Mouse (Mus musculus) lung, embryonic 14.5 days (tissue): ENCODE data around the gene Pla2g1b. TPM values are rescaled to one million over a fixed set of nuclear protein-coding genes. Genes with fewer than 3 reads are reported as not detected.

Source experiments
- ATAC-seq: fragments of 200-750 bp; cut with Nextera tagmentation; 2 replicates; pipeline ENCODE4 v1.8.0; 2017; ENCODE audit warnings: mild to moderate bottlenecking, moderate TSS enrichment, moderate library complexity; ENCODE audit not compliant: insufficient read depth
- DNase-seq: peaks from one replicate; pipeline ENCODE4 v3.0.0-alpha.2; 2015
- H3K27ac ChIP-seq: fragments of 300-500 bp; sonication (generic); 2 replicates; pipeline ENCODE4 v1.5.1; 2014; ENCODE audit warnings: low read depth, mild to moderate bottlenecking, moderate library complexity
- H3K27me3 ChIP-seq: fragments of 300-500 bp; sonication (generic); 2 replicates; pipeline ENCODE4 v1.6.1; 2014; ENCODE audit warnings: low read length, control low read depth; ENCODE audit not compliant: insufficient read depth
- H3K36me3 ChIP-seq: fragments of 300-500 bp; sonication (generic); 2 replicates; pipeline ENCODE4 v1.6.1; 2014; ENCODE audit warnings: control low read depth; ENCODE audit not compliant: insufficient read depth
- H3K4me1 ChIP-seq: fragments of 300-500 bp; sonication (generic); 2 replicates; pipeline ENCODE4 v1.6.1; 2014; ENCODE audit warnings: antibody characterized with exemption, control low read depth; ENCODE audit not compliant: insufficient read depth
- H3K4me2 ChIP-seq: fragments of 300-500 bp; sonication (generic); 2 replicates; pipeline ENCODE4 v1.6.1; 2014; ENCODE audit warnings: mild to moderate bottlenecking
- H3K4me3 ChIP-seq: fragments of 300-500 bp; sonication (generic); 2 replicates; pipeline ENCODE4 v1.5.1; 2014; ENCODE audit warnings: low read depth, low read length
- H3K9ac ChIP-seq: fragments of 300-500 bp; sonication (generic); 2 replicates; pipeline ENCODE4 v1.6.1; 2014
- H3K9me3 ChIP-seq: fragments of 300-500 bp; sonication (generic); 2 replicates; pipeline ENCODE4 v1.6.1; 2016; ENCODE audit warnings: low read depth, low read length, control low read depth
- CTCF ChIP-seq: IDR thresholded peaks from 2 replicates; pipeline ENCODE4 v1.5.1; 2016; ENCODE audit warnings: antibody characterized with exemption, low read depth
- WGBS: fragments of 180-500 bp; shearing (Covaris S2); extraction: QIAGEN DNeasy Blood & Tissue Kit; methylation state at CpG from one replicate; pipeline ENCODE4 v1.1.7; 2014; 5-methylcytosine and 5-hydroxymethylcytosine counted together
- polyA plus RNA-seq: library from polyadenylated mRNA; unstranded; fragments of >200 nt; fragmentation: Nextera tagmentation; extraction: Ambion mirVana; gene quantifications from 2 replicates; pipeline ENCODE4 v1.2.1, GENCODE M21; 2014

Pla2g1b gene
- polyA plus RNA-seq, 1 experiment from 2014 or later: 5.6 TPM

DNA sequence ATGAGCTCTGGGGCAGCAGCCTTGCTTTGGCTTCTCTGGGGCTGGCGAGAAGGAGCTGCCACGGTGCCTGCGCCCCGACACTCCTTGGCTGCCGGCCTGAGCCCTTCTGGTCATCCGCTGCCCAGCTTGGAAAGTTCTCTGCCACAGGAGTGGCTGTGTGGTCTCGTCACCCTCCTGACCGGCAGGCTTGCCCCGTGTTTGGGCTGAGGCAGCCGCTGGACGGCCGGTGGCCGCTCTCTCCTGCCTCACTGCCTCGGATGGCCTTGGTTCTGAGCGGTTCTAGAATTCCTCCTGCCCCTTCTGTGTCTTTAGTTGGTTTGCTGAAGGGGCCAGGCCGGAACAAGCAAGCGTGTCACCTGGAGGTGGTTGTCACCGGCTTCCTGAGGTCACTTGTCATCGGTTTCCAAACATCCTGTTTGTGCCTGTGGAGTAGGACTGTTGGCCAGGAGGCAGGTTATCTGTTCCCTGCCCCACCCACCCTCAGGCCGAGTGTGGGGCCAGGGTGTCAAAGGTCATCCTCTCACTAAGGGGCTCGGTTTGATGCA, 54.3 kb downstream of the Pla2g1b start:
- no peak for ATAC-seq

DNA sequence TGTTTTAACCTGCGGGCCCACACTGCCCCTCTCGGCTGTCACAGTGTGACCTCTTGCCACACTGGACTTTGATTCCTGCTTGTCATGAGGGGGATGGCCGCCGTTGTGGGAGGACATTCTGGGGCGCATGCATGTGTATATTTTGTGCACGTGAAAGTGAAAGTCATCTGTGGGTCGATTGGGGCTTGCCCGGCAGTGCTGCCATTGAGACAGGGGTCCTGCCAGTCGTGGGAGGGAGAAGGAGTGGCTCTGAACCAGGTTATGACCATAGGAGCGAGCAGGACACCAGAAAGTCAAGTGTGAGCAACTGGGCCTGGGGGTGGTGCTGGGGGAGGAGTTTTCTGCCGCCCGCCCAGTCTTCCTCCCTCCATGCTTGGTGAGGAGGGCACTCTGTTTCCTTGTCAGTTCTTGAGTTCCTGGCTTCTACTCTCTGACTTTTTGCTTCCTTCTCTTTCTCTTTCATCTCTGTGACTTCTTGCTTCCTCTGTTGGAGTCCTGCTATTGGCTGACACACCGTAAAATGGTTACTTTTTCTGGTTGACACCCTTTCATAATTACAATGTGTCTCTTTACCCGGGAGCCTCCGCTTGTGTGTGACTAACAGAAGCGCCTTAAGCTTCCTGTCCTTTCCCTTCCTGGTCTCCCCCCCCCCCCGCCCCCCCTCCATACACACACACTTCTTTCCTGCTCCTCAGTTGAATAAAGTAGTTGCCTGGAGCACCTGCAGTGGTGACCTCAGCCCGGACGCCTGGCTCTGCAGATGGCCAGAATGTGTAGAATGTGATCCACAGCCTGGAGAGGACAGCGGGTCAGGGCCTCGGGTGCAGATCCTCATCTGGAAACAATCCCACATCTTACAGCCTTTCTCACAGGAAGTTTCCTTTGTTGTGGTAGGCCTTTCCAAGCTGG, 55.7 kb downstream of the Pla2g1b start:
- ATAC-seq: no peak
- no peaks in the 10 kb centered on the region for H3K27me3 ChIP-seq
- peaks cover 24% of the 10 kb centered on the region for H3K4me1 ChIP-seq
- H3K36me3 ChIP-seq: 0 out of 2 replicates have a peak, but pooled peaks cover 8% of the 10 kb centered on the region
- no peak overlapping the region for H3K4me3 ChIP-seq
- no peak overlapping the region for H3K9ac ChIP-seq
- DNase-seq: peak; percentile 68
- H3K4me2 ChIP-seq: peak overlapping the region; percentile 35
- H3K27ac ChIP-seq: peak overlapping the region; percentile 78
- TF ChIP-seq CTCF: no peak
- WGBS: 37% methylated on average over 21 of the region's 21 CpGs
- H3K9me3 ChIP-seq: no peaks in the 10 kb centered on the region

More for the DNA sequence above, 54.3 kb downstream of the Pla2g1b start:
- 43% methylated on average over 21 of the region's 21 CpGs for WGBS
- 0 out of 2 replicates have a peak, but pooled peaks cover 8% of the 10 kb centered on the region for H3K36me3 ChIP-seq
- H3K4me2 ChIP-seq: peak overlapping the region; percentile 27
- no peak for DNase-seq
- H3K27me3 ChIP-seq: no peaks in the 10 kb centered on the region
- H3K4me1 ChIP-seq: peaks cover 22% of the 10 kb centered on the region
- no peaks in the 10 kb centered on the region for H3K9me3 ChIP-seq
- no peak for TF ChIP-seq CTCF
- no peak overlapping the region for H3K4me3 ChIP-seq
- no peak overlapping the region for H3K9ac ChIP-seq
- H3K27ac ChIP-seq: peak overlapping the region; percentile 78

DNA sequence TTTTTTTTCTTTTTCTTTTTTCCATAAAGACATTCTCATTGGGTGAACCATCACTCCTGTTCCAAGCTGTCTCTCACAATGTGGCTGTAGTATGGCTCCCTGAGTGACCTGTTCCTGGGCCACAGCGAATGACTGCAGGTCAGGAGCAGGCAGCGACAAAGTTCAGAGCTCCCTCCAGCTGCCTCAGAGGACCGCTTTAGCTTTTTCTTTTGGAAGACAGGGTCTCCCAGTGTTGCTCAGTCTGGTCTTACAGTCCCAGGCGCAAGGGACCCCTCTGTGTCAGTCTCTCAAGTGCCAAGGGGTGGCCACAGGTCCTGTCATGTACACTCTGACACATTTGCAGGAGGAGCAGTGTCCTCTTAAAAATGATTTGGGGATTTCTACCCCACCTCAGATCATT, 56.5 kb downstream of the Pla2g1b start:
- Histone ChIP-seq H3K27ac (peak overlapping the region; percentile 78), H3K4me2 (no peak overlapping the region), H3K9me3 (no peaks in the 10 kb centered on the region), H3K4me3 (no peak overlapping the region), H3K9ac (no peak overlapping the region), H3K27me3 (no peaks in the 10 kb centered on the region), H3K36me3 (0 out of 2 replicates have a peak, but pooled peaks cover 5% of the 10 kb centered on the region), H3K4me1 (peaks cover 24% of the 10 kb centered on the region)
- DNase-seq: no peak
- ATAC-seq: no peak
- no peak for TF ChIP-seq CTCF
- 80% methylated on average over 4 of the region's 4 CpGs for WGBS

DNA sequence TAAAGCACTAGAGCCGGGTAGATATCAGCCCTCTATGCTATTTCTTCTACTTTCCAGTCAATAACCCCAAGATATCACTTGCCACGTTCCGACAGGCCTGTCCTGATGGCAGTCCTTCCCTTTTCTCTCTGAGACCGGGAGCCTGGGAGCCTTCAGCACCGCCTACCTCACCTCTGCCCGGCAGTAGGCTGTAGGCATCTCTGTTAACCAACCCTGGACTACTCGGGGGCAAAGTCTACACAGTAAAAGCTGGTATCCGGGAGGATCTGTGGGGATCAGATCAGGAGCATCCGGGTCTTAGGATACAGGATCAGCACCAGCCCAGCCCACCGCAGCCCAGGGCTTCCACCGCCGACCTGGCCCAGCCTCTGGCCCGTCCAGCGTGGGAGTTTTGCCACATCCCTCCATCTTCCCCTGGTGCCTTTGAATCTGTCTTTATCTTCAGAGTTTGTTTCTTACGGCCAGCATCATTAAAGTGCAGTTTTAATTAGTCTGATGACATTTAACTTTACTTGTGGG, 57.0 kb downstream of the Pla2g1b start:
- Histone ChIP-seq H3K4me2 (no peak overlapping the region), H3K9me3 (no peaks in the 10 kb centered on the region), H3K4me1 (peaks cover 24% of the 10 kb centered on the region), H3K36me3 (0 out of 2 replicates have a peak, but pooled peaks cover 3% of the 10 kb centered on the region), H3K9ac (no peak overlapping the region), H3K27me3 (no peaks in the 10 kb centered on the region), H3K27ac (peak overlapping the region; percentile 78), H3K4me3 (no peak overlapping the region)
- DNase-seq: no peak
- ATAC-seq: no peak
- 56% methylated on average over 15 of the region's 15 CpGs for WGBS
- TF ChIP-seq CTCF: no peak

DNA sequence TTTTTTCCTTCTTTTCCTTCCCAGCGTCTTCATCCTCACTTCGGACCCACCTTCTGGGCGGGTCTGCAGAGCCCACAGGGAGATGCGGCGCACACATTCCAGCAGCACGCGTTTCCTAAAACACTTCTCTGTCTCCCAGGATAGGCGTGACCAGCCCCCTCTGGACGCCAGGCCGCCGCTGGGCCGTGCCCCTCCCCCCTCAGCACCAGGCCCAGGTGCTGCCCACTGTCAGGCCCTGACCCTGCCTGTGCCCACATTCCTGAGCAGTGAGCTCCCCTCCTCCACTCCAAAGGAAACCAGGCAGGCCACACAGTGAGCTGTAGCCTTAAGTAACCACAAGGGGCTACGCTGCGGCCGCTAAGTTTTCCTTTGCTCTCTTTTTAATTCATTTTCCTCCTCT, 57.9 kb downstream of the Pla2g1b start:
- Histone ChIP-seq H3K9me3 (no peaks in the 10 kb centered on the region), H3K4me3 (no peak overlapping the region), H3K36me3 (no peaks in the 10 kb centered on the region), H3K9ac (peak overlapping the region; percentile 37; the same call in 1 of the 2 replicates), H3K4me2 (peak overlapping the region; percentile 48), H3K4me1 (peaks cover 28% of the 10 kb centered on the region), H3K27me3 (no peaks in the 10 kb centered on the region), H3K27ac (peak overlapping the region; percentile 74)
- 6% methylated on average over 15 of the region's 15 CpGs for WGBS
- DNase-seq (peak; percentile 75), ATAC-seq (peak; percentile 73)
- TF ChIP-seq CTCF: peak; percentile 66

Other genes with a start within 250 kb of the Pla2g1b start
- 111 TPM in 2 replicates for gene Pop5, start 230.4 kb upstream of the Pla2g1b start, polyA plus RNA-seq
- gene Rnf10, start 193.4 kb upstream of the Pla2g1b start, polyA plus RNA-seq: 92.5 and 97.2 TPM in 2 replicates
- gene Coq5, start 186.6 kb upstream of the Pla2g1b start, polyA plus RNA-seq: 39.2 and 40.7 TPM in 2 replicates
- gene Dynll1, start 165.3 kb upstream of the Pla2g1b start, polyA plus RNA-seq: 1,568 and 1,614 TPM in 2 replicates
- gene Srsf9, start 139.1 kb upstream of the Pla2g1b start, polyA plus RNA-seq: 286 and 291 TPM in 2 replicates
- gene Gatc, start 125.1 kb upstream of the Pla2g1b start, polyA plus RNA-seq: 35.0 and 37.5 TPM in 2 replicates
- gene Triap1, start 125.0 kb upstream of the Pla2g1b start, polyA plus RNA-seq: 61.9 and 62.6 TPM in 2 replicates
- 842 and 846 TPM in 2 replicates for gene Cox6a1, start 117.3 kb upstream of the Pla2g1b start, polyA plus RNA-seq
- gene Msi1, start 36.7 kb upstream of the Pla2g1b start, polyA plus RNA-seq: 17.1 and 21.2 TPM in 2 replicates
- gene Sirt4, start 18.5 kb downstream of the Pla2g1b start, polyA plus RNA-seq: 22.8 and 23.9 TPM in 2 replicates
- 22.3 and 25.2 TPM in 2 replicates for gene Pxn, start 40.4 kb downstream of the Pla2g1b start, polyA plus RNA-seq
- gene Rplp0, start 93.2 kb downstream of the Pla2g1b start, polyA plus RNA-seq: 1,859 and 1,954 TPM in 2 replicates
- 52.9 and 58.8 TPM in 2 replicates for gene Gcn1l1, start 99.0 kb downstream of the Pla2g1b start, polyA plus RNA-seq
- gene Rab35, start 165.6 kb downstream of the Pla2g1b start, polyA plus RNA-seq: 18.8 and 19.9 TPM in 2 replicates